ENCODE assay signal across 10 mouse cellular contexts in genomic region chr12:11437907-11438447, GRCm38 (mm10). TPM values are rescaled to one million over a fixed set of nuclear protein-coding genes. Genes with fewer than 3 reads are reported as not detected.
DNase-seq lines count a peak whose midpoint lies in the region; ATAC-seq and TF ChIP-seq lines count a peak whose summit lies in the region.
"Had no signal": no experiment of that assay in that cellular context is flagged by ENCODE, and none has a peak within 500 bp of the region (broad histone marks: within the 10 kb centered on the region; RNA-seq: fewer than 3 reads in every experiment).

No protein-coding gene starts in this region.

- H3K9ac ChIP-seq in heart, embryonic 14.5 days (ENCODE audit: low read length), result peak overlapping the region; percentile 54; the same call in 1 of the 2 replicates
- no peak overlapping the region for H3K9ac ChIP-seq in hindbrain, embryonic 13.5 days
- H3K9ac ChIP-seq in midbrain, postnatal 0 days (replicated peaks; ENCODE audit: low read length, poor library complexity, severe bottlenecking), result 0 out of 2 replicates have a peak overlapping the region, but pooled peaks have one; percentile 8

- peak overlapping the region; percentile 81 for H3K4me2 ChIP-seq in heart, embryonic 14.5 days (ENCODE audit: low read length)
- H3K4me2 ChIP-seq in hindbrain, embryonic 13.5 days, result peak overlapping the region; percentile 67
- H3K4me2 ChIP-seq in midbrain, postnatal 0 days (ENCODE audit: low read depth, low read length, poor library complexity, severe bottlenecking), result peak overlapping the region; percentile 71

- WGBS in heart, embryonic 14.5 days, result 22% methylated on average over 22 of the region's 23 CpGs
- 24% methylated on average over 22 of the region's 23 CpGs for WGBS in hindbrain, embryonic 13.5 days
- 24% methylated on average over 23 of the region's 23 CpGs for WGBS in midbrain, postnatal 0 days

- no peak for TF ChIP-seq CTCF in midbrain, postnatal 0 days (IDR thresholded peaks at IDR 0.05)

- H3K27me3 ChIP-seq in heart, embryonic 14.5 days (ENCODE audit: control insufficient read depth, insufficient read depth, low read length), result peaks cover 27% of the 10 kb centered on the region
- H3K27me3 ChIP-seq in hindbrain, embryonic 13.5 days, result peaks cover 21% of the 10 kb centered on the region
- H3K27me3 ChIP-seq in midbrain, postnatal 0 days (ENCODE audit: insufficient read depth, low read length), result no peaks in the 10 kb centered on the region

- H3K36me3 ChIP-seq in heart, embryonic 14.5 days (ENCODE audit: control insufficient read depth, insufficient read depth, low read length), result no peaks in the 10 kb centered on the region
- H3K36me3 ChIP-seq in hindbrain, embryonic 13.5 days, result no peaks in the 10 kb centered on the region
- no peaks in the 10 kb centered on the region for H3K36me3 ChIP-seq in midbrain, postnatal 0 days (ENCODE audit: insufficient read depth, low read length)

- DNase-seq in heart, postnatal 4 days, result no peak
- peak; percentile 6 for DNase-seq in 3134 (ENCODE audit: extremely low read depth, insufficient read length, low spot score)
- DNase-seq in cerebellum, adult 9-10 months, result peak; percentile 72
- DNase-seq in midbrain, postnatal 0 days (ENCODE audit: low spot score), result no peak
- DNase-seq in spleen, postnatal 36 days (ENCODE audit: low spot score in 2 of 2), result no peak
- no peak for DNase-seq in urinary bladder, postnatal 4 days (ENCODE audit: low spot score in 2 of 2)

- H3K4me1 ChIP-seq in heart, embryonic 14.5 days (ENCODE audit: control insufficient read depth in 2 of 2, insufficient read depth in 2 of 2, low read length in 2 of 2), result peaks cover 4 to 12% of the 10 kb centered on the region in 2 experiments; a peak in 2 of 4 replicates
- peaks cover 21% of the 10 kb centered on the region for H3K4me1 ChIP-seq in hindbrain, embryonic 13.5 days (replicated peaks)
- H3K4me1 ChIP-seq in midbrain, postnatal 0 days (ENCODE audit: insufficient read depth, low read length), result 0 out of 2 replicates have a peak, but pooled peaks cover 5% of the 10 kb centered on the region

- H3K9me3 ChIP-seq in heart, embryonic 14.5 days (ENCODE audit: control insufficient read depth, low read length), result no peaks in the 10 kb centered on the region
- H3K9me3 ChIP-seq in hindbrain, embryonic 13.5 days, result no peaks in the 10 kb centered on the region
- no peaks in the 10 kb centered on the region for H3K9me3 ChIP-seq in midbrain, postnatal 0 days (ENCODE audit: low read length)

- H3K27ac ChIP-seq in heart, embryonic 14.5 days (replicated peaks in 1 of 2; ENCODE audit: control insufficient read depth in 1 of 2, insufficient read depth in 1 of 2, low read depth in 2 of 2, low read length in 2 of 2), result no peak overlapping the region
- no peak overlapping the region for H3K27ac ChIP-seq in hindbrain, embryonic 13.5 days
- H3K27ac ChIP-seq in midbrain, postnatal 0 days (ENCODE audit: low read depth, low read length), result no peak overlapping the region

- H3K4me3 ChIP-seq in heart, embryonic 14.5 days (ENCODE audit: control insufficient read depth in 1 of 2, insufficient read depth in 1 of 2, low read depth in 1 of 2, low read length in 2 of 2), result peak overlapping the region; percentile 33 to 44
- peak overlapping the region; percentile 47 for H3K4me3 ChIP-seq in hindbrain, embryonic 13.5 days
- peak overlapping the region; percentile 21; the same call in 1 of the 2 replicates for H3K4me3 ChIP-seq in midbrain, postnatal 0 days (ENCODE audit: low read depth, low read length)
- H3K4me3 ChIP-seq: myocyte had no signal

- peak; percentile 17; the same call in 1 of the 2 replicates for ATAC-seq in heart, embryonic 14.5 days (ENCODE audit: insufficient number of reproducible peaks, insufficient read depth, low FRiP score, low read depth)
- ATAC-seq in hindbrain, embryonic 13.5 days (ENCODE audit: low FRiP score), result peak; percentile 27; the same call in 1 of the 2 replicates
- ATAC-seq in midbrain, postnatal 0 days (ENCODE audit: low FRiP score), result no peak

RNA-seq across cellular contexts. Expression of gene Vsnl1, which starts 1.6 kb away (rescaled TPM):
- 13.4 and 31.9 TPM in 2 replicates for polyA plus RNA-seq in heart, embryonic 14.5 days (2014; fragmentation: Nextera tagmentation; extraction: Ambion mirVana)
- total RNA-seq in heart, postnatal 4 days (2021), result 1 to 10 TPM; 3.6 to 5.0 TPM
- polyA plus RNA-seq in hindbrain, embryonic 13.5 days (2015; fragmentation: Nextera tagmentation; extraction: Ambion mirVana), result 23.6 and 28.5 TPM in 2 replicates
- 208 and 234 TPM in 2 replicates for total RNA-seq in midbrain, postnatal 0 days (2014; rRNA removed)
- 286 and 288 TPM in 2 replicates for polyA plus RNA-seq in midbrain, postnatal 0 days (2015; fragmentation: Nextera tagmentation; extraction: Ambion mirVana)
- total RNA-seq: MEL had no signal
- polyA plus RNA-seq: myocyte had no signal

RNA-seq across cellular contexts. Expression of gene Rad51ap2, which starts 17.9 kb away (rescaled TPM):
- polyA plus RNA-seq in heart, embryonic 14.5 days (2014; fragmentation: Nextera tagmentation; extraction: Ambion mirVana), result 0.16 and 0.42 TPM in 2 replicates
- total RNA-seq in heart, postnatal 4 days (2021), result not detected
- 0.27 and 0.47 TPM in 2 replicates for polyA plus RNA-seq in hindbrain, embryonic 13.5 days (2015; fragmentation: Nextera tagmentation; extraction: Ambion mirVana)
- 0.49 and 0.85 TPM in 2 replicates for total RNA-seq in midbrain, postnatal 0 days (2014; rRNA removed)
- 0.67 and 0.81 TPM in 2 replicates for polyA plus RNA-seq in midbrain, postnatal 0 days (2015; fragmentation: Nextera tagmentation; extraction: Ambion mirVana)
- total RNA-seq: MEL had no signal
- polyA plus RNA-seq: myocyte had no signal

Comparison
In these comparisons a context has a peak if more than half of its experiments do, and no peak if none do; other contexts are left out.
1. DNase-seq: peak in 3134 (single experiment) and cerebellum, adult 9-10 months (single experiment); none in heart, postnatal 4 days (single experiment), midbrain, postnatal 0 days (single experiment), spleen, postnatal 36 days (0 of 2) and urinary bladder, postnatal 4 days (0 of 2).
2. Peak in every context shown above with its lines, with median percentiles within 50 percentile points of each other: H3K4me2 ChIP-seq and H3K4me3 ChIP-seq.